Mouse (Mus musculus) thymus, postnatal 10 days (tissue): ENCODE data around the gene Gm17093.
"Not testable (repeated sequence)": the region's sequence is repeated elsewhere in the genome, so short reads cannot be mapped to it uniquely, and the experiment has no call there.

Experiments used
- DNase-seq, 2 experiments: peaks; one replicate each; pipeline ENCODE4 v3.0.0; 2021; ENCODE audit warnings: low spot score in 2 of 2

Gene Gm17093

DNA sequence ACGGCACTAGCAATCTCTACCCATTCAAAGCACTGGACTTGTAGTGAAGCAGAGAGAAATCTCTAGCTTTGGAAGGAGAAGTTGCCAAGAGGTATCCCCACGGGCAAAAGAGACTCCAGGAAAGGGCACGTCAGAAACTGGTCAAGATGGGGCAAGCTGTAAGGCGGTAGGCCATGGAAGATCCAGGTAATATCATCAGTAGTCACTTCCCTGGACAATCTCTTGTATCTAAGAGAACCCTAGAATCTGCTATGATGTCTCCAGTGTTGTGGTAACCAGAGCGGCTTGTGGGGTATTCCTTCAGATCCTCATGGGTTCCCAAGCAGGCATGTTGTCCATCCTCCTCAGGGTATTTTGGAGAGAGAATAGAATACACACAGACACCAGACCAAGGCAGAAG, at the start of gene Gm17093:
Gene Gm17093 (plus strand): TSS at position 301 of the 400 bp plus-strand sequence.
- not testable (repeated sequence) for DNase-seq

DNA sequence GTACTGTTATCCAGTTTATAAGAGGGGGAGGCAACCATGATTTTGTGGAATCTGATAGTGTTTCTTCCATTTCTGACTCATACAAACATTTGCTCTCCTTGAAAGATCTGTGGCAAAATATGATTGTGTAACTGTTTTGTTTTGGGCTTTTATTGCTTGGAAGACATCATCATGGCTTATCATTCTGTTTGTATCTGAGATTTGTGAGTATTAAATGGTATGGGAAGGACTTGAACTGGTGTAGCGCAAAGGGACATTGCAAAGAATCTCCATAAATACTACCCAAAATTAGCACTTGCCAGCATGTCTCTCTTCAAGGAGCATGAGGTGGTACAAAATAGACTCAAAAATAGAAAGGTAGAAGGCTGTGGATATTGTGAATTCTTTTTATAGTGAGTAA, 25.9 kb upstream of the Gm17093 start, which contains the start of gene BC061237:
Gene BC061237 (plus strand): TSS at position 301 of the 400 bp plus-strand sequence.
- not testable (repeated sequence) for DNase-seq

DNA sequence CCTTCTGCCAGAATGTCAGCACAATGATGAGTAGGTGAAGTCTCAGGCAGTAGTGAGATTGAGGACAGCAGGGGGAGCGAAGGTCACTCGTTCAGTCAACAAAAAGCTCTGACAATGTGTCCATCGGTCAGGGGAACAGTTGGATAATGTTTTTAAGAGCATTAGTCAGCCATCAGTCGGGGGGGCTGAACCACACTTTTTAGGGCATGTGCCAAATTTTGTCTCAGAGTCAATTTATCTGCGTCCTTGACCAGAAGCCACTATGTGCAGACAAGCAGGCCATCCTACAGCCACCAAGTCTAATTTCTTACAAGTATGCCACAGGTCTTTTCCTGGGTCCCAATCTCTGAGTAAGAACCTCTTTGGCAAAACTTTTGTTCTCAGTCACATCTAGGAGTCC, 29.9 kb downstream of the Gm17093 start:
- not testable (repeated sequence) for DNase-seq
